Mouse (Mus musculus): ENCODE results near the gene Smyd3.
"Not testable (repeated sequence)": the region's sequence is repeated elsewhere in the genome, so short reads cannot be mapped to it uniquely, and the experiment has no call there.

- not testable (repeated sequence) for TF ChIP-seq CTCF (IDR thresholded peaks at IDR 0.05; ENCODE audit: borderline replicate concordance, control insufficient read depth, extremely low read depth, insufficient read depth, low read length, poor library complexity); POLR2A (IDR thresholded peaks at IDR 0.05; ENCODE audit: control insufficient read depth, extremely low read depth, insufficient read depth, low read length, poor library complexity)
These were observed 227.7 kb downstream of the Smyd3 start for GRCm38 (mm10) chr1:179290181-179290580.

Data from thymus, adult 2 months (tissue).